Mouse (Mus musculus) right cerebral cortex, postnatal 25 days (tissue): ENCODE data around the gene Krtap10-10.

Experiments
- DNase-seq: peaks from one replicate; pipeline ENCODE4 v3.0.0; 2022

The Krtap10-10 gene

GRCm38 (mm10) chr10:77869651-77870050 lies 33.9 kb downstream of the Krtap10-10 start:
- DNase-seq, result no peak

GRCm38 (mm10) chr10:77878985-77879384 lies 43.2 kb downstream of the Krtap10-10 start:
- no peak for DNase-seq

- DNase-seq, result no peak
These were observed 44.6 kb downstream of the Krtap10-10 start for GRCm38 (mm10) chr10:77880305-77880704.

GRCm38 (mm10) chr10:77882553-77882952 lies 46.8 kb downstream of the Krtap10-10 start:
- DNase-seq, result no peak

GRCm38 (mm10) chr10:77886007-77886747 lies 50.4 kb downstream of the Krtap10-10 start:
- DNase-seq, result no peak
